Mouse (Mus musculus): ENCODE data around the gene Sfxn4. TPM values are rescaled to one million over a fixed set of nuclear protein-coding genes. Genes with fewer than 3 reads are reported as not detected.

Gene Sfxn4
- polyA plus RNA-seq, 1 experiment from 2014 or later, result 1.6 TPM

- no peaks in the 10 kb centered on the region for H3K36me3 ChIP-seq (ENCODE audit: control insufficient read depth, insufficient read depth)
- H3K27me3 ChIP-seq (replicated peaks; ENCODE audit: control insufficient read depth, insufficient read depth, low read length), result no peaks in the 10 kb centered on the region
- no peak overlapping the region for H3K4me2 ChIP-seq (replicated peaks; ENCODE audit: low read depth)
- no peak overlapping the region for H3K4me3 ChIP-seq (ENCODE audit: low read depth, low read length)
- TF ChIP-seq CTCF (IDR thresholded peaks at IDR 0.05; ENCODE audit: low read depth), result no peak
- H3K4me1 ChIP-seq (replicated peaks; ENCODE audit: control insufficient read depth, insufficient read depth, low read length), result no peaks in the 10 kb centered on the region
- no peaks in the 10 kb centered on the region for H3K9me3 ChIP-seq (ENCODE audit: control insufficient read depth)
- no peak overlapping the region for H3K9ac ChIP-seq (ENCODE audit: low read depth, low read length)
- ATAC-seq, result no peak
- no peak overlapping the region for H3K27ac ChIP-seq (ENCODE audit: low read depth, low read length)
- 79% methylated on average over 2 of the region's 2 CpGs for WGBS
Observed at GRCm38 (mm10) chr19:60793170-60793707, 68.0 kb downstream of the Sfxn4 start.

- no peak for ATAC-seq
- H3K36me3 ChIP-seq (ENCODE audit: control insufficient read depth, insufficient read depth), result no peaks in the 10 kb centered on the region
- peak overlapping the region; percentile 99 for H3K9ac ChIP-seq (ENCODE audit: low read depth, low read length)
- no peaks in the 10 kb centered on the region for H3K9me3 ChIP-seq (ENCODE audit: control insufficient read depth)
- 11% methylated on average over 9 of the region's 9 CpGs for WGBS
- TF ChIP-seq CTCF (IDR thresholded peaks at IDR 0.05; ENCODE audit: low read depth), result no peak
- H3K4me3 ChIP-seq (ENCODE audit: low read depth, low read length), result peak overlapping the region; percentile 78
- no peaks in the 10 kb centered on the region for H3K4me1 ChIP-seq (replicated peaks; ENCODE audit: control insufficient read depth, insufficient read depth, low read length)
- H3K4me2 ChIP-seq (replicated peaks; ENCODE audit: low read depth), result peak overlapping the region; percentile 71
- H3K27me3 ChIP-seq (replicated peaks; ENCODE audit: control insufficient read depth, insufficient read depth, low read length), result no peaks in the 10 kb centered on the region
- peak overlapping the region; percentile 98 for H3K27ac ChIP-seq (ENCODE audit: low read depth, low read length)
Observed at GRCm38 (mm10) chr19:60791164-60791563, 70.1 kb downstream of the Sfxn4 start.

- H3K9ac ChIP-seq (ENCODE audit: low read depth, low read length), result peak within 1 kb of the TSS; percentile 99
Observed at GRCm38 (mm10) chr19:60790551-60791161, 70.6 kb downstream of the Sfxn4 start, which contains the start of gene Eif3a. Eif3a (minus strand) TSS chr19:60790658.

GRCm38 (mm10) chr19:60789919-60790506 is 71.3 kb downstream of the Sfxn4 start:
- WGBS, result under 1% methylated on average over 60 of the region's 60 CpGs
- Histone ChIP-seq H3K4me1 (replicated peaks; ENCODE audit: control insufficient read depth, insufficient read depth, low read length) (0 out of 2 replicates have a peak, but pooled peaks cover 3% of the 10 kb centered on the region), H3K9me3 (ENCODE audit: control insufficient read depth) (no peaks in the 10 kb centered on the region), H3K4me3 (ENCODE audit: low read depth, low read length) (peak overlapping the region; percentile 78), H3K27me3 (replicated peaks; ENCODE audit: control insufficient read depth, insufficient read depth, low read length) (no peaks in the 10 kb centered on the region), H3K4me2 (replicated peaks; ENCODE audit: low read depth) (peak overlapping the region; percentile 71), H3K27ac (ENCODE audit: low read depth, low read length) (peak overlapping the region; percentile 98), H3K9ac (ENCODE audit: low read depth, low read length) (peak overlapping the region; percentile 99), H3K36me3 (ENCODE audit: control insufficient read depth, insufficient read depth) (no peaks in the 10 kb centered on the region)
- peak; percentile 66 for ATAC-seq
- 0 out of 2 replicates have a peak, but pooled peaks have one; percentile 1 for TF ChIP-seq CTCF (IDR thresholded peaks at IDR 0.05; ENCODE audit: low read depth)

More at GRCm38 (mm10) chr19:60790551-60791161, 70.6 kb downstream of the Sfxn4 start, which contains the start of gene Eif3a:
- Histone ChIP-seq H3K4me3 (ENCODE audit: low read depth, low read length) (peak within 1 kb of the TSS; percentile 78), H3K4me2 (replicated peaks; ENCODE audit: low read depth) (peak within 1 kb of the TSS; percentile 71), H3K27ac (ENCODE audit: low read depth, low read length) (peak within 1 kb of the TSS; percentile 98), H3K9me3 (ENCODE audit: control insufficient read depth) (no peaks in the 10 kb centered on the region), H3K27me3 (replicated peaks; ENCODE audit: control insufficient read depth, insufficient read depth, low read length) (no peaks in the 10 kb centered on the region), H3K36me3 (ENCODE audit: control insufficient read depth, insufficient read depth) (no peaks in the 10 kb centered on the region), H3K4me1 (replicated peaks; ENCODE audit: control insufficient read depth, insufficient read depth, low read length) (0 out of 2 replicates have a peak, but pooled peaks cover 3% of the 10 kb centered on the region)
- under 1% methylated on average over 57 of the region's 57 CpGs for WGBS
- peak; percentile 96 for ATAC-seq
- peak; percentile 24; the same call in 1 of the 2 replicates for TF ChIP-seq CTCF (IDR thresholded peaks at IDR 0.05; ENCODE audit: low read depth)

GRCm38 (mm10) chr19:60789452-60789851 is 71.8 kb downstream of the Sfxn4 start:
- Histone ChIP-seq H3K36me3 (ENCODE audit: control insufficient read depth, insufficient read depth) (no peaks in the 10 kb centered on the region), H3K4me3 (ENCODE audit: low read depth, low read length) (peak overlapping the region; percentile 78), H3K4me2 (replicated peaks; ENCODE audit: low read depth) (peak overlapping the region; percentile 71), H3K4me1 (replicated peaks; ENCODE audit: control insufficient read depth, insufficient read depth, low read length) (0 out of 2 replicates have a peak, but pooled peaks cover 3% of the 10 kb centered on the region), H3K9ac (ENCODE audit: low read depth, low read length) (peak overlapping the region; percentile 99), H3K27me3 (replicated peaks; ENCODE audit: control insufficient read depth, insufficient read depth, low read length) (no peaks in the 10 kb centered on the region), H3K9me3 (ENCODE audit: control insufficient read depth) (no peaks in the 10 kb centered on the region), H3K27ac (ENCODE audit: low read depth, low read length) (peak overlapping the region; percentile 98; the same call in 1 of the 2 replicates)
- WGBS, result under 1% methylated on average over 7 of the region's 7 CpGs
- ATAC-seq, result no peak
- TF ChIP-seq CTCF (IDR thresholded peaks at IDR 0.05; ENCODE audit: low read depth), result no peak
